Mouse (Mus musculus): Measurements from ENCODE around the gene E2f2. TPM values are rescaled to one million over a fixed set of nuclear protein-coding genes. Genes with fewer than 3 reads are reported as not detected.
A peak's percentile ranks its signal among the peaks of the same experiment; 100 is the strongest.

E2f2 gene
- total and polyA plus RNA-seq, 2 experiments from 2014 or later: 1.2 to 1.4 TPM

DNA sequence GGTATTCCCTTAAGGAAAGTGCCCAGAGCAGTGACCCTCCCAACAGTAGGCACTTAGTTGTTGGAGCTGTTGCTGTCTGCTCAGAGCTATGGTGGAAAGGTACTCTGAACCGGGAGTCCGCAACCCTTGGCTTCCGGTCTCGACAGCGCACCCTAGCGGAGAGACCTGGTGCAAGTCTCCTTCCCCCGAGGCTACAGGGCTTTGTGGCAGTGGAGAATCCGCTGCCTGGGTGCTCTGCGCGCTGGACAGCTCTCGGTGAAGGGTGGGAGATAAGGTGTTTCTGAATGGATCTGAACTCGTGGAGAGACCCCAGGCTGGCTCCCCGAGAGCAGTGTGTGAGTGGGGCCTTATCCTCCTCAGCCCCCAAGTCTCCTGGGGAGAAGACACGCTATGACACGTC, 7.8 kb downstream of the E2f2 start:
- Histone ChIP-seq H3K27me3 (ENCODE audit: insufficient read depth, low read length) (no peaks in the 10 kb centered on the region), H3K4me2 (ENCODE audit: low read depth) (peak overlapping the region; percentile 58), H3K9ac (peak overlapping the region; percentile 47), H3K27ac (ENCODE audit: low read depth, low read length) (no peak overlapping the region), H3K36me3 (ENCODE audit: insufficient read depth) (no peaks in the 10 kb centered on the region), H3K9me3 (ENCODE audit: low read length) (no peaks in the 10 kb centered on the region), H3K4me1 (ENCODE audit: insufficient read depth) (no peaks in the 10 kb centered on the region), H3K4me3 (ENCODE audit: low read depth, low read length) (peak overlapping the region; percentile 35)
- ATAC-seq: peak; percentile 61
- peak; percentile 77 for TF ChIP-seq CTCF (IDR thresholded peaks at IDR 0.05; ENCODE audit: low read depth)
- DNase-seq: peak; percentile 80
- WGBS: 9% methylated on average over 15 of the region's 15 CpGs

DNA sequence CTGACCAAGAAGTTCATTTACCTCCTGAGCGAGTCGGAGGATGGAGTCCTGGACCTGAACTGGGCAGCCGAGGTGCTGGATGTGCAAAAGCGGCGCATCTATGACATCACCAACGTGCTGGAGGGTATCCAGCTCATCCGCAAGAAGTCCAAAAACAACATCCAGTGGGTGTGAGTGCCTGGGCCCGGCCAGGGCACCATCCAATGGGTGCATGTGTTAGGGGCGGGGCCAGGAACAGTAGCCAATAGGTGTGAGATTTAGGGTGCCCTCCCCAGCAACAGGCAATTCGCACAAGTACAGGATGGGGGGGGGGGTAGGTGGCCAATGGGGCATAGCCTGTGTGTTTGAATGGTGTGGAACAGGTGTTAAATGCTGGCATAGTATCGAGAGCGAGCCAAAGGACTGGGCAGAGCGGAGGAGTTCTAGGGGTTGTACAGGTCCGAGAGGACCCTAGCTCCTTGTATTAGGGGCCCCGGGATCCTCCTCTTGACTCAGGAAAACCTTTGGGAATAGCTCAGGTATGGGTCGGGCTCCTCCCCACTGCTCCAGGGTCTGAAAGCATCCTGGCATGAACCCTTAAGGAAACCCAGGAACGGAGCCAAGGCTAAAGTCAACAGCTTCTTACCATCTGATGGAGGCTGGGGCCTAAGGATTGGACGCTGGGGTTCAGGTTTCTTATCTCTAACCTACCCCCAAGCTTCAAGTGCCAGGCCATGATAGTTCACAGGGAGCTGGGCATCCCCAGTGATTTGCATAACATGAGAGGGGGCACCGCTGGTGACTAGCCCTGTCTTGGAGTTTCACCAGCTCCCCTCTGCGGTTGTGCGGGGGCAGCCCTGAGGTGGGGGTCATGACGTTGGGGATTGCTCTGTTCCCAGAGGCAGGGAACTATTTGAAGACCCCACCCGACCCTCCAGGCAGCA, 8.5 kb downstream of the E2f2 start:
- no peaks in the 10 kb centered on the region for H3K9me3 ChIP-seq (ENCODE audit: low read length)
- DNase-seq (peak; percentile 75), ATAC-seq (peak; percentile 83)
- H3K27ac ChIP-seq (ENCODE audit: low read depth, low read length): no peak overlapping the region
- 23% methylated on average over 23 of the region's 23 CpGs for WGBS
- TF ChIP-seq CTCF (IDR thresholded peaks at IDR 0.05; ENCODE audit: low read depth): no peak
- H3K4me3 ChIP-seq (ENCODE audit: low read depth, low read length): peak overlapping the region; percentile 35
- H3K4me2 ChIP-seq (ENCODE audit: low read depth): peak overlapping the region; percentile 58
- no peaks in the 10 kb centered on the region for H3K4me1 ChIP-seq (ENCODE audit: insufficient read depth)
- H3K27me3 ChIP-seq (ENCODE audit: insufficient read depth, low read length): no peaks in the 10 kb centered on the region
- H3K36me3 ChIP-seq (ENCODE audit: insufficient read depth): no peaks in the 10 kb centered on the region
- H3K9ac ChIP-seq: peak overlapping the region; percentile 47

DNA sequence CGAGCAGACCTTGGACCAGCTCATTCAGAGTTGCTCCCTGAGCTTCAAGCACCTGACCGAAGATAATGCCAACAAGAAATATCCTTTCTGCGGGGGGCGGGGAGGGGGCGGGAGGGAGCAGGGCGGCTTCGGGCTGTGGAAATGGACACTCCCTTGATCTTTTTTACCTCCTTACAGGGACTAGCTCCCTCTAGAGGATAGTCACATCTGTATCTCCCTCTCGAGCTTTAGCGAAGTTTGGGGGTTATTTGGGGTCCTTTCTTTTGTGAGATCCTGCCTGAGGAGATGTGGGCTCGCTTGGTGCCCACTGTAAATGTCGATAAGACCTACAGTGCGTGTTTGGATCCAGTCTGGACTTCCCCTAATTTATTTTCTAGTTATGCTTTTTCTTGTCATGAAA, 9.2 kb downstream of the E2f2 start:
- Histone ChIP-seq H3K9ac (no peak overlapping the region), H3K27ac (ENCODE audit: low read depth, low read length) (no peak overlapping the region), H3K4me2 (ENCODE audit: low read depth) (no peak overlapping the region), H3K9me3 (ENCODE audit: low read length) (no peaks in the 10 kb centered on the region), H3K36me3 (ENCODE audit: insufficient read depth) (no peaks in the 10 kb centered on the region), H3K27me3 (ENCODE audit: insufficient read depth, low read length) (no peaks in the 10 kb centered on the region), H3K4me1 (ENCODE audit: insufficient read depth) (no peaks in the 10 kb centered on the region), H3K4me3 (ENCODE audit: low read depth, low read length) (no peak overlapping the region)
- no peak for TF ChIP-seq CTCF (IDR thresholded peaks at IDR 0.05; ENCODE audit: low read depth)
- ATAC-seq (no peak), DNase-seq (no peak)
- 42% methylated on average over 12 of the region's 12 CpGs for WGBS

DNA sequence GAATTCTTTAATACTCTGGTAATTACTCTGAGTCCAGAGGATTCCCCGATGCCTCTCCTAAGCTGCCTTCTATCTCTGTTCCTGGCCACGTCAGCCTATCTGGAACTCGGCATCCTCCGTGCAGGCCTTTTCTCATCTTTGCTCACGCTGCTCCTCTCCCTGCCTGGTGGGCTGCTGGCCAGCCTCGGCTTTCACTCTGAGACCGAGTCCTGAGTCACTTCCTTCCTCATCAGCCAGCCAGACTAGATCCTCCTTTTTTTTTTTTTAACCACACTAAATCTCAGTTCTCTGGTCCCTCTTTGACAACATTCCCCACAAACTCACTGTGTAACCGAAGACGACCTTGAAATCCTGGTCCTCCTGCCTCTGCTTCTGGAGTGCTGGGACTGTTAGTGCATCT, 13.2 kb downstream of the E2f2 start:
- Histone ChIP-seq H3K4me3 (ENCODE audit: low read depth, low read length) (no peak overlapping the region), H3K27me3 (ENCODE audit: insufficient read depth, low read length) (no peaks in the 10 kb centered on the region), H3K4me1 (ENCODE audit: insufficient read depth) (no peaks in the 10 kb centered on the region), H3K4me2 (ENCODE audit: low read depth) (no peak overlapping the region), H3K36me3 (ENCODE audit: insufficient read depth) (no peaks in the 10 kb centered on the region), H3K27ac (ENCODE audit: low read depth, low read length) (no peak overlapping the region), H3K9ac (no peak overlapping the region), H3K9me3 (ENCODE audit: low read length) (no peaks in the 10 kb centered on the region)
- ATAC-seq: no peak
- 76% methylated on average over 9 of the region's 9 CpGs for WGBS
- TF ChIP-seq CTCF (IDR thresholded peaks at IDR 0.05; ENCODE audit: low read depth): no peak
- DNase-seq: no peak

DNA sequence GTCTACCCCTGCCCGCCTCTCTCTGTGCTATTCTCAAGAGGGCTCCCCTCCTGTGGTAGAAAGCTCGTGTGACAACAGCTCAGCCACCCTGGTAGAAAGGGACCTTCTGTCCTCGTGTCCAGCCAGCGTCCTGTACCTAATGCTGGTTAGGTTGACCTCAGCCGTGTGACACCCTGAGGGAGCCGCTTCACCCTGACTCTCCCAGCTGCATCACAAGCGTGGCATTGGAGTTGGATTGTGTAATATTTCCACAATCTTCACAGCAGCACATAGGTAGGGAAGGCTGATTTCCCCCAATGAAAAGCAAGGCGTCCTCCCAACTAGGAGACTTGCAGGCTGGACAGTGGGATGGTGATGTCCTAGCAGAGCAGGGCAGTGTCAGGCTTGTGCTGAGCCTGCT, 14.1 kb downstream of the E2f2 start:
- no peak for ATAC-seq
- H3K27me3 ChIP-seq (ENCODE audit: insufficient read depth, low read length): no peaks in the 10 kb centered on the region
- WGBS: 86% methylated on average over 8 of the region's 8 CpGs
- no peak for DNase-seq
- no peaks in the 10 kb centered on the region for H3K4me1 ChIP-seq (ENCODE audit: insufficient read depth)
- no peak overlapping the region for H3K4me2 ChIP-seq (ENCODE audit: low read depth)
- no peaks in the 10 kb centered on the region for H3K36me3 ChIP-seq (ENCODE audit: insufficient read depth)
- TF ChIP-seq CTCF (IDR thresholded peaks at IDR 0.05; ENCODE audit: low read depth): no peak
- no peaks in the 10 kb centered on the region for H3K9me3 ChIP-seq (ENCODE audit: low read length)
- H3K4me3 ChIP-seq (ENCODE audit: low read depth, low read length): no peak overlapping the region
- no peak overlapping the region for H3K27ac ChIP-seq (ENCODE audit: low read depth, low read length)
- no peak overlapping the region for H3K9ac ChIP-seq

DNA sequence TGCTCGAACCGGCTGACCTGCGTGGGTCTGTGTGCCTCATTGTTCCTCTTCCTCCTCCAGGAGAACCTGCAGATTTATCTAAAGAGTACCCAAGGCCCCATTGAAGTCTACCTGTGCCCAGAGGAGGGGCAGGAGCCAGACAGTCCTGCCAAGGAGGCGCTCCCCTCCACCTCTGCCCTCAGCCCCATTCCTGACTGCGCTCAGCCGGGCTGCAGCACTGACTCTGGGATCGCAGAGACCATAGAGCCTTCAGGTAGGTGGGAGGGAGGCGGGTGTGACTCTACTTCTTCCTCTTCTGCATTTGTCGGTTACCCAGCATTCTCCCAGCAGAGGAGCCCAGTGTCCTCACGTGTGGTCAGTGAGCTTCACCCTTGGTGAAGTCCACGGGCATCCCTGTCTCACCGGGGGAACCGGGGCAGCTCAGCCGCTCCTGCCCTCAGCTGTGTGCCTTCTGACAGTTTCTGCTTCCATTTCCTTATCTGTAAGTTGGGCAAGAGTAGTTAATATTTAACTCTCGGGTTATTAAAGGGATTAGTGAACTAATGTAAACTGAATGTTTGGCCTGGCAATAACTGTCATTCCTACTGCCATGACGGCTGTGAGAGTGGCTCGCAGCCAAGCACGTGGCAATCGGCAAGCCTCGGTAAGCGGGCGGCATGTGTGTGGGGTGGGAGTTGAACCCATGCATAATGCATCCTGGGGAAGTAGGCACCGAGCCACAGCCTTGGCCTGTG, 14.7 kb downstream of the E2f2 start:
- no peak for DNase-seq
- H3K4me2 ChIP-seq (ENCODE audit: low read depth): no peak overlapping the region
- H3K27ac ChIP-seq (ENCODE audit: low read depth, low read length): no peak overlapping the region
- no peaks in the 10 kb centered on the region for H3K4me1 ChIP-seq (ENCODE audit: insufficient read depth)
- ATAC-seq: no peak
- WGBS: 72% methylated on average over 23 of the region's 23 CpGs
- H3K9me3 ChIP-seq (ENCODE audit: low read length): no peaks in the 10 kb centered on the region
- TF ChIP-seq CTCF (IDR thresholded peaks at IDR 0.05; ENCODE audit: low read depth): no peak
- no peak overlapping the region for H3K4me3 ChIP-seq (ENCODE audit: low read depth, low read length)
- no peaks in the 10 kb centered on the region for H3K36me3 ChIP-seq (ENCODE audit: insufficient read depth)
- no peak overlapping the region for H3K9ac ChIP-seq
- no peaks in the 10 kb centered on the region for H3K27me3 ChIP-seq (ENCODE audit: insufficient read depth, low read length)
